Mouse (Mus musculus) MEL (cell line): Measurements from ENCODE around the gene Cdkn2d.
"Not testable (repeated sequence)": the region's sequence is repeated elsewhere in the genome, so short reads cannot be mapped to it uniquely, and the experiment has no call there.

ENCODE experiments used
- CHD1 ChIP-seq: IDR thresholded peaks from 2 replicates; pipeline ENCODE4 v1.6.1; 2012; ENCODE audit warnings: low read depth, mild to moderate bottlenecking, inconsistent platforms, low read length, improper control_type of control experiment
- CTCF ChIP-seq, 3 experiments: IDR thresholded peaks in 2 of 3; conservative IDR thresholded peaks in 1 of 3; 2 replicates each; pipeline ENCODE4 v1.5.1; 2011 to 2012; ENCODE audit warnings: low read length in 3 of 3, low read depth in 2 of 3, mild to moderate bottlenecking in 2 of 3, improper control_type of control experiment in 1 of 3, inconsistent platforms in 1 of 3, mixed read lengths in 1 of 3, moderate library complexity in 1 of 3; ENCODE audit not compliant: control insufficient read depth in 1 of 3, insufficient read depth in 1 of 3, poor library complexity in 1 of 3, severe bottlenecking in 1 of 3
- ELF1 ChIP-seq: IDR thresholded peaks from 2 replicates; pipeline ENCODE4 v1.6.1; 2014; ENCODE audit warnings: low read depth, mild to moderate bottlenecking, inconsistent platforms, low read length, improper control_type of control experiment, moderate library complexity
- EP300 ChIP-seq, 2 experiments: IDR thresholded peaks; 2 replicates each; pipeline ENCODE4 v1.6.1; 2011; ENCODE audit warnings: improper control_type of control experiment in 2 of 2, low read length in 2 of 2, low read depth in 1 of 2, mild to moderate bottlenecking in 1 of 2
- ETS1 ChIP-seq: IDR thresholded peaks from 2 replicates; pipeline ENCODE4 v1.6.1; 2012; ENCODE audit warnings: low read depth, mild to moderate bottlenecking, inconsistent platforms, low read length, improper control_type of control experiment, moderate library complexity
- GABPA ChIP-seq: IDR thresholded peaks from 2 replicates; pipeline ENCODE4 v1.6.1; 2012; ENCODE audit warnings: low read depth, mild to moderate bottlenecking, inconsistent platforms, low read length, improper control_type of control experiment, moderate library complexity
- POLR2A ChIP-seq, 2 experiments: IDR thresholded peaks; 2 replicates each; pipeline ENCODE4 v1.6.1; 2011 to 2012; ENCODE audit warnings: low read length in 2 of 2, mild to moderate bottlenecking in 2 of 2, control low read depth in 1 of 2, improper control_type of control experiment in 1 of 2, low read depth in 1 of 2, moderate library complexity in 1 of 2; ENCODE audit not compliant: control insufficient read depth in 1 of 2, insufficient read depth in 1 of 2, poor library complexity in 1 of 2
- RCOR1 ChIP-seq: IDR thresholded peaks from 2 replicates; pipeline ENCODE4 v1.6.1; 2012; ENCODE audit warnings: low read depth, mild to moderate bottlenecking, inconsistent platforms, low read length, improper control_type of control experiment
- ZNF384 ChIP-seq: IDR thresholded peaks from 2 replicates; pipeline ENCODE4 v1.6.1; 2012; ENCODE audit warnings: low read depth, mild to moderate bottlenecking, inconsistent platforms, low read length, improper control_type of control experiment

GRCm38 (mm10) chr9:21256349-21256748, 34.9 kb downstream of the Cdkn2d start:
- TF ChIP-seq CTCF (IDR thresholded peaks at IDR 0.05 in 2 of 3, conservative IDR thresholded peaks at IDR 0.05 in 1 of 3; ENCODE audit: control insufficient read depth in 1 of 3, insufficient read depth in 1 of 3, low read depth in 2 of 3, low read length in 3 of 3, poor library complexity in 1 of 3, severe bottlenecking in 1 of 3); EP300 (IDR thresholded peaks at IDR 0.05; ENCODE audit: low read depth in 1 of 2, low read length in 2 of 2); POLR2A (IDR thresholded peaks at IDR 0.05; ENCODE audit: control insufficient read depth in 1 of 2, insufficient read depth in 1 of 2, low read depth in 1 of 2, low read length in 2 of 2, poor library complexity in 1 of 2); ELF1; CHD1; ZNF384; ETS1; RCOR1; GABPA: not testable (repeated sequence)
